Mouse (Mus musculus): Measurements from ENCODE around the gene Dlx2. TPM values are rescaled to one million over a fixed set of nuclear protein-coding genes. Genes with fewer than 3 reads are reported as not detected.

Gene Dlx2
- polyA plus RNA-seq, 1 experiment from 2014 or later = 1.5 TPM

DNA sequence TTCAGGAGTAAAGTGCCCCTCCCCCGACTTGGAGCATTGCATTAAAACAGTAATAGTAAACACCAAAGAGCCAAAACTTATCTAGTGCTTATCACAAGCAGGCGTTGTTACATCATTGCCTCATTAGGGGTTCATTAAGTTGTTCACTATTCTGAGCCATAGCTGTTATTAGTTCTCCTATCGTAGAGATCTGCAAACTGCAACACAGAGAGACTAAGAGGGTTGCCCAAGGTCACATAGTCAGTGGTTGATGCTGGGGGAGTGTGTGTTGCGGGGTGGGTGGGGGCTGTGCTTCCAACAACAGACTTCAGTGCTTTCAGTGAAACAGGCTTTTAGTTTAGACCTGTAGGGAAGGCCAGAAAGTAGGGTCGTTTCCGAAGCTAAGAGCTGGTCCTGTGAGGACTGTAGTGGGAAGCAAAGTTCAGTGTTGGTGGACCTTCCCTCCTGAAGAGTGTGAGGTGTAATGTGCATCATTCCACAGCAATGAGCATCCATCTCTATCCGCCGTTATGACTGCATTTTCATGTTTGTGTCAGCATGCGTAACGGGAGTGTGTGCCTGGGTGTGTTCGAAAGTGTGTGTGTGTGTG lies 4.2 kb downstream of the Dlx2 start:
- H3K36me3 ChIP-seq (ENCODE audit: control insufficient read depth, insufficient read depth, low read length) = no peaks in the 10 kb centered on the region
- no peak overlapping the region for H3K9ac ChIP-seq (ENCODE audit: low read depth, low read length)
- no peak overlapping the region for H3K4me2 ChIP-seq (ENCODE audit: low read depth, low read length)
- H3K27me3 ChIP-seq (replicated peaks; ENCODE audit: control insufficient read depth, insufficient read depth, low read length) = peaks cover 84% of the 10 kb centered on the region
- H3K4me3 ChIP-seq (ENCODE audit: low read length) = no peak overlapping the region
- ATAC-seq = no peak
- peaks cover 24% of the 10 kb centered on the region for H3K4me1 ChIP-seq (ENCODE audit: control insufficient read depth, insufficient read depth, low read length)
- H3K9me3 ChIP-seq (ENCODE audit: control insufficient read depth, low read length) = no peaks in the 10 kb centered on the region
- H3K27ac ChIP-seq (ENCODE audit: low read length) = no peak overlapping the region
- WGBS = 4% methylated on average over 11 of the region's 11 CpGs

- no peak overlapping the region for H3K9ac ChIP-seq (ENCODE audit: low read depth, low read length)
- H3K4me2 ChIP-seq (ENCODE audit: low read depth, low read length) = no peak overlapping the region
- H3K36me3 ChIP-seq (ENCODE audit: control insufficient read depth, insufficient read depth, low read length) = no peaks in the 10 kb centered on the region
- H3K9me3 ChIP-seq (ENCODE audit: control insufficient read depth, low read length) = no peaks in the 10 kb centered on the region
- H3K27me3 ChIP-seq (replicated peaks; ENCODE audit: control insufficient read depth, insufficient read depth, low read length) = peaks cover 86% of the 10 kb centered on the region
- H3K4me1 ChIP-seq (ENCODE audit: control insufficient read depth, insufficient read depth, low read length) = peaks cover 21% of the 10 kb centered on the region
- 2% methylated on average over 37 of the region's 37 CpGs for WGBS
- ATAC-seq = no peak
- 0 out of 2 replicates have a peak overlapping the region, but pooled peaks have one; percentile 4 for H3K4me3 ChIP-seq (ENCODE audit: low read length)
- H3K27ac ChIP-seq (ENCODE audit: low read length) = no peak overlapping the region; the same call in 1 of the 2 replicates
Observed at GRCm38 (mm10) chr2:71541418-71542226, 4.9 kb downstream of the Dlx2 start.

GRCm38 (mm10) chr2:71540611-71541417 lies 5.7 kb downstream of the Dlx2 start:
- under 1% methylated on average over 46 of the region's 48 CpGs for WGBS
- Histone ChIP-seq H3K4me1 (ENCODE audit: control insufficient read depth, insufficient read depth, low read length) (peaks cover 13% of the 10 kb centered on the region), H3K27me3 (replicated peaks; ENCODE audit: control insufficient read depth, insufficient read depth, low read length) (peaks cover 86% of the 10 kb centered on the region), H3K9me3 (ENCODE audit: control insufficient read depth, low read length) (no peaks in the 10 kb centered on the region), H3K27ac (ENCODE audit: low read length) (no peak overlapping the region), H3K9ac (ENCODE audit: low read depth, low read length) (no peak overlapping the region), H3K4me2 (ENCODE audit: low read depth, low read length) (peak overlapping the region; percentile 19; the same call in 1 of the 2 replicates), H3K4me3 (ENCODE audit: low read length) (peak overlapping the region; percentile 4; the same call in 1 of the 2 replicates), H3K36me3 (ENCODE audit: control insufficient read depth, insufficient read depth, low read length) (no peaks in the 10 kb centered on the region)
- no peak for ATAC-seq

DNA sequence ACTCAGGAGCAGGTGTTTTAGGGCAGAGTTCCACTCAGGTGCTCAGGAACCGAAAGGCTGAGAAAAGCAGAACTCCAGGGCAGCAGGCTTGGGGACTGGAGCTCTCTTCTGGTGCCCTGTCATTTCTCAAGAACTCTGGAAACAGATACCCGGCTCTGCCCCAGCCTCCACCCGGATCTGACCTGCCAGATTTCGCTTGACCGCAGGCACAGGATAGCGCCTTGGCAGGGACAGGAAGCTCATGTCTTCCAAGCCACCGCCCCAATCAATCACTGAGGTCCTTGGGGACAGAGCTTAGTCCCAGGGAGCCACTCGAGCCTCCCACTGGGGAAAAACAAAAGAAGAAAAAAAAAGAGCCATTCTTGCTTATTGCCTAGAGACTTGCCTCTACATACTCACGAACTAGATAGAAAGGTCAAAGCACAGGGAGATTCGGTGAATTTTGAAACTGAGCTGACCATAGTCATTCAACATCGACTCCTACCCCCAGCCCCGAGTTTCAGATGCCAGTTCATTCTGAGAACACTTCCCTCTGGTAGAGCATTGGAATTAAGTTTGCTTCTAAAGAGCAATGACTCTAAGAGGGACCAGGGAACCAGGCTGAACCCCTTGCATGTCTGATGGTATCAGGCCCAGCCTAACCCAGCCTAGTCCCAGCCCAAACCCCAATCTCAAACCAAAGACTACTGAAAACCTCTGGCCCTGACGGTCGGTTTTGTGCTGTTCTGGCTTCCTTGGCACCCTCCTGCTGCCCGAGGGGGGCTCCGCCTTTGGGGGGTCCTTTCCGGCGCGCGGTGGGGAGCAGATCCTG lies 12.1 kb downstream of the Dlx2 start:
- no peaks in the 10 kb centered on the region for H3K36me3 ChIP-seq (ENCODE audit: control insufficient read depth, insufficient read depth, low read length)
- no peak for ATAC-seq
- H3K27me3 ChIP-seq (replicated peaks; ENCODE audit: control insufficient read depth, insufficient read depth, low read length) = peaks cover 91% of the 10 kb centered on the region
- WGBS = 2% methylated on average over 20 of the region's 20 CpGs
- H3K9me3 ChIP-seq (ENCODE audit: control insufficient read depth, low read length) = no peaks in the 10 kb centered on the region
- H3K4me2 ChIP-seq (ENCODE audit: low read depth, low read length) = no peak overlapping the region
- peaks cover 7% of the 10 kb centered on the region; the same call in 1 of the 2 replicates for H3K4me1 ChIP-seq (ENCODE audit: control insufficient read depth, insufficient read depth, low read length)
- no peak overlapping the region for H3K4me3 ChIP-seq (ENCODE audit: low read length)
- H3K27ac ChIP-seq (ENCODE audit: low read length) = no peak overlapping the region
- H3K9ac ChIP-seq (ENCODE audit: low read depth, low read length) = no peak overlapping the region

- peaks cover 88% of the 10 kb centered on the region for H3K27me3 ChIP-seq (replicated peaks; ENCODE audit: control insufficient read depth, insufficient read depth, low read length)
- 7% methylated on average over 5 of the region's 5 CpGs for WGBS
- H3K4me3 ChIP-seq (ENCODE audit: low read length) = no peak overlapping the region
- no peak overlapping the region for H3K4me2 ChIP-seq (ENCODE audit: low read depth, low read length)
- no peaks in the 10 kb centered on the region for H3K9me3 ChIP-seq (ENCODE audit: control insufficient read depth, low read length)
- H3K36me3 ChIP-seq (ENCODE audit: control insufficient read depth, insufficient read depth, low read length) = no peaks in the 10 kb centered on the region
- H3K9ac ChIP-seq (ENCODE audit: low read depth, low read length) = no peak overlapping the region
- no peak overlapping the region for H3K27ac ChIP-seq (ENCODE audit: low read length)
- peaks cover 14% of the 10 kb centered on the region for H3K4me1 ChIP-seq (ENCODE audit: control insufficient read depth, insufficient read depth, low read length)
- ATAC-seq = no peak
Observed at GRCm38 (mm10) chr2:71533094-71533493, 13.5 kb downstream of the Dlx2 start.

DNA sequence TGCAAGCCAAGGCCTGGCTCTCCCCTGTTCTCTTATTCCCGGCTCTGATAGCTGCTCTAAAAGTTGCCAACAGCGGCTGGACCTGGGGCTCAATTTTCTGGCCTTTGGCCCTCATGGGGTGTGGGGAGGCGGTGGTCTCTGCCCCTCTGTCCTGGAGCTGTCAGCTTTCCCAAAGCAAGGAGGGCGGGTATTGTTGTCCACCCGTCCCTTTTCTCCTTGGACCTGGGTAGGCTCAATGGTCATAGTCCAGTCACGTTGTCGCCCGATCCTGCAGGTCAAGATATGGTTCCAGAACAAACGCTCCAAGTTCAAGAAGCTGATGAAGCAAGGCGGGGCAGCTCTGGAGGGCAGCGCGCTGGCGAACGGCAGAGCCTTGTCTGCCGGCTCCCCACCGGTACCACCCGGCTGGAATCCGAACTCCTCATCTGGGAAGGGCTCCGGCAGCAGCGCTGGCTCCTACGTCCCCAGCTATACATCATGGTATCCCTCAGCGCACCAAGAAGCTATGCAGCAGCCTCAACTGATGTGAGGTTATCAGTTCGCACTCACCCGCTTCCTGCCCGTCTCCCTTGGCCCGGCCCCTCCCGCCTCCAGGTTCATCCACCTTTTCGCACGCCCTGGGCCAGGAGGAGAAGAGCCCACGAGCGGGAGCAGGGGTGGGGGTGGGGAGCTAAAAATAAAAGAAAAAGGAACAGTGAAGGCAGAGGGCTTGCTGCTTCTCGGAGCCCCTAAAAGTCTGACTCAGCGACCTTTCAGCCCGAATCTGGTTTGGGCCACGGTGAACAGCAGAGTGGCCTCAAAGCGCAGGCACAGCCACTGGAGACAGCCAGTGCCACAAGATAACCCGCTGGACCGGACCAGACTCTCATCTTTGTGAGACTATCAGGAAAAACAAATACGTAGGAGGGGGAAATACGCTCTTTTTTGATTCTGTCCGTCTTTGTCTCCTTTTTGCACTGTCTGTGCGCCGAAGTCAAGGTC lies 14.3 kb downstream of the Dlx2 start:
- H3K4me2 ChIP-seq (ENCODE audit: low read depth, low read length) = no peak overlapping the region
- peaks cover 84% of the 10 kb centered on the region for H3K27me3 ChIP-seq (replicated peaks; ENCODE audit: control insufficient read depth, insufficient read depth, low read length)
- ATAC-seq = no peak
- H3K27ac ChIP-seq (ENCODE audit: low read length) = no peak overlapping the region
- H3K9me3 ChIP-seq (ENCODE audit: control insufficient read depth, low read length) = no peaks in the 10 kb centered on the region
- no peaks in the 10 kb centered on the region for H3K36me3 ChIP-seq (ENCODE audit: control insufficient read depth, insufficient read depth, low read length)
- no peak overlapping the region for H3K9ac ChIP-seq (ENCODE audit: low read depth, low read length)
- H3K4me1 ChIP-seq (ENCODE audit: control insufficient read depth, insufficient read depth, low read length) = peaks cover 14% of the 10 kb centered on the region
- H3K4me3 ChIP-seq (ENCODE audit: low read length) = peak overlapping the region; percentile 13; the same call in 1 of the 2 replicates
- WGBS = under 1% methylated on average over 43 of the region's 43 CpGs

DNA sequence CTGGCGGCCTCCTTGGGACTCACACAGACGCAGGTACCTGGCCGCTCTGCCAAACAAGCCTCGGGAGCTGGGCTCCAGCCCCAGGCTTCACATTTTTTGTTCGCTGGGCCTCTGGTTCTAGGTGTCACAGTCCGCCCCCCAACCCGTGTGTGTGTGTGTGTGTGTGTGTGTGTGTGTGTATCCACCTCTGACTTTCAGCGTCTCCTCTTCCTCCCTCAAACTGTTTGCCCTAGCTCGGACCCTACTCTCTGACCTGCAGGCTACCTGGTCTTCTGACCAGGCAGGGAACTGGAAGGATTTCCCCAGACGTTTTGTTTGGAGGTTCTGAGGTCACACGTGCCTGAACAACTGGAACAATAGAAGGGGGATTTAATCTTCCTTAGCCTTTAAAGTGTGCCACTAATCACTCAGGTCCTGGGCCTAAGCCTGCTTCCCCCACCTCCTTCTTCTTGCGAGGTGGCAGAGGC lies 15.4 kb downstream of the Dlx2 start:
- H3K36me3 ChIP-seq (ENCODE audit: control insufficient read depth, insufficient read depth, low read length) = no peaks in the 10 kb centered on the region
- H3K9ac ChIP-seq (ENCODE audit: low read depth, low read length) = no peak overlapping the region
- peaks cover 84% of the 10 kb centered on the region for H3K27me3 ChIP-seq (replicated peaks; ENCODE audit: control insufficient read depth, insufficient read depth, low read length)
- H3K4me3 ChIP-seq (ENCODE audit: low read length) = peak overlapping the region; percentile 53
- H3K4me2 ChIP-seq (ENCODE audit: low read depth, low read length) = no peak overlapping the region
- H3K27ac ChIP-seq (ENCODE audit: low read length) = no peak overlapping the region
- no peak for ATAC-seq
- H3K9me3 ChIP-seq (ENCODE audit: control insufficient read depth, low read length) = no peaks in the 10 kb centered on the region
- peaks cover 14% of the 10 kb centered on the region for H3K4me1 ChIP-seq (ENCODE audit: control insufficient read depth, insufficient read depth, low read length)
- WGBS = 3% methylated on average over 12 of the region's 12 CpGs

Measured in intestine, embryonic 16.5 days (tissue).